Mouse (Mus musculus) E14TG2a.4 (cell line): ENCODE measurements around the gene Kcnq5.
A peak's percentile ranks its signal among the peaks of the same experiment; 100 is the strongest.
"Not testable (repeated sequence)": the region's sequence is repeated elsewhere in the genome, so short reads cannot be mapped to it uniquely, and the experiment has no call there.

Experiments used
- H3K27me3 ChIP-seq: 2 replicates; pipeline ENCODE4 v1.6.1; 2014; ENCODE audit warnings: low read length, control low read depth; ENCODE audit not compliant: insufficient read depth
- H3K36me3 ChIP-seq: 2 replicates; pipeline ENCODE4 v1.6.1; 2014; ENCODE audit warnings: low read length, control low read depth; ENCODE audit not compliant: insufficient read depth
- H3K4me1 ChIP-seq: replicated peaks from 2 replicates; pipeline ENCODE4 v1.6.1; 2014; ENCODE audit warnings: low read depth, low read length, control low read depth
- H3K4me3 ChIP-seq: replicated peaks from 2 replicates; pipeline ENCODE4 v1.5.1; 2014; ENCODE audit warnings: mild to moderate bottlenecking, low read length
- H3K9me3 ChIP-seq: 2 replicates; pipeline ENCODE4 v1.6.1; 2014; ENCODE audit warnings: low read length, control low read depth
- CTCF ChIP-seq: conservative IDR thresholded peaks from 2 replicates; pipeline ENCODE4 v1.5.1; 2014; ENCODE audit warnings: low read length
- NANOG ChIP-seq: IDR thresholded peaks from 2 replicates; pipeline ENCODE4 v1.6.1; 2014; ENCODE audit warnings: borderline replicate concordance, low read length, mixed read lengths
- POU5F1 ChIP-seq: IDR thresholded peaks from 2 replicates; pipeline ENCODE4 v1.6.1; 2014; ENCODE audit warnings: low read length, borderline replicate concordance

Kcnq5 gene

GRCm38 (mm10) chr1:21600606-21601005 lies 361.1 kb downstream of the Kcnq5 start:
- no peaks in the 10 kb centered on the region for H3K9me3 ChIP-seq
- no peaks in the 10 kb centered on the region for H3K4me1 ChIP-seq

GRCm38 (mm10) chr1:21593872-21594271 lies 367.9 kb downstream of the Kcnq5 start:
- peaks cover 13% of the 10 kb centered on the region; the same call in 1 of the 2 replicates for H3K9me3 ChIP-seq
- H3K4me3 ChIP-seq: no peak overlapping the region
- no peaks in the 10 kb centered on the region for H3K4me1 ChIP-seq
- no peaks in the 10 kb centered on the region for H3K27me3 ChIP-seq
- no peaks in the 10 kb centered on the region for H3K36me3 ChIP-seq
- TF ChIP-seq NANOG (no peak), POU5F1 (no peak), CTCF (no peak)

More at GRCm38 (mm10) chr1:21600606-21601005, 361.1 kb downstream of the Kcnq5 start:
- no peaks in the 10 kb centered on the region for H3K36me3 ChIP-seq
- H3K27me3 ChIP-seq: no peaks in the 10 kb centered on the region
- no peak for TF ChIP-seq POU5F1
- TF ChIP-seq CTCF: no peak
- no peak for TF ChIP-seq NANOG
- no peak overlapping the region for H3K4me3 ChIP-seq

- not testable (repeated sequence) for H3K4me3 ChIP-seq, H3K9me3 ChIP-seq, H3K36me3 ChIP-seq, H3K4me1 ChIP-seq, H3K27me3 ChIP-seq
Observed at GRCm38 (mm10) chr1:21567397-21567796, 394.3 kb downstream of the Kcnq5 start.

- no peak overlapping the region for H3K4me3 ChIP-seq
- H3K27me3 ChIP-seq: no peaks in the 10 kb centered on the region
- H3K36me3 ChIP-seq: no peaks in the 10 kb centered on the region
- no peaks in the 10 kb centered on the region for H3K9me3 ChIP-seq
- no peaks in the 10 kb centered on the region for H3K4me1 ChIP-seq
- TF ChIP-seq POU5F1 (no peak), NANOG (no peak), CTCF (no peak)
Observed at GRCm38 (mm10) chr1:21554630-21555029, 407.1 kb downstream of the Kcnq5 start.

GRCm38 (mm10) chr1:21552715-21553114 lies 409.0 kb downstream of the Kcnq5 start:
- Histone ChIP-seq H3K36me3 (no peaks in the 10 kb centered on the region), H3K27me3 (no peaks in the 10 kb centered on the region), H3K9me3 (no peaks in the 10 kb centered on the region), H3K4me1 (no peaks in the 10 kb centered on the region), H3K4me3 (no peak overlapping the region)
- TF ChIP-seq NANOG: no peak
- no peak for TF ChIP-seq POU5F1
- TF ChIP-seq CTCF: no peak

GRCm38 (mm10) chr1:21543909-21544308 lies 417.8 kb downstream of the Kcnq5 start:
- TF ChIP-seq POU5F1: no peak
- TF ChIP-seq CTCF: no peak
- TF ChIP-seq NANOG: no peak
- no peaks in the 10 kb centered on the region for H3K27me3 ChIP-seq
- no peaks in the 10 kb centered on the region for H3K4me1 ChIP-seq
- no peaks in the 10 kb centered on the region for H3K9me3 ChIP-seq
- no peak overlapping the region for H3K4me3 ChIP-seq
- H3K36me3 ChIP-seq: no peaks in the 10 kb centered on the region

- no peak for TF ChIP-seq CTCF
- TF ChIP-seq NANOG: no peak
- TF ChIP-seq POU5F1: no peak
- Histone ChIP-seq H3K4me3 (no peak overlapping the region), H3K36me3 (no peaks in the 10 kb centered on the region)
Observed at GRCm38 (mm10) chr1:21539486-21539885, 422.3 kb downstream of the Kcnq5 start.

GRCm38 (mm10) chr1:21530823-21531222 lies 430.9 kb downstream of the Kcnq5 start:
- Histone ChIP-seq H3K9me3 (no peaks in the 10 kb centered on the region), H3K27me3 (no peaks in the 10 kb centered on the region), H3K36me3 (no peaks in the 10 kb centered on the region), H3K4me3 (no peak overlapping the region), H3K4me1 (no peaks in the 10 kb centered on the region)
- TF ChIP-seq POU5F1 (no peak), NANOG (no peak), CTCF (no peak)

More at GRCm38 (mm10) chr1:21539486-21539885, 422.3 kb downstream of the Kcnq5 start:
- H3K27me3 ChIP-seq: no peaks in the 10 kb centered on the region
- no peaks in the 10 kb centered on the region for H3K9me3 ChIP-seq
- no peaks in the 10 kb centered on the region for H3K4me1 ChIP-seq

- Histone ChIP-seq H3K9me3 (no peaks in the 10 kb centered on the region), H3K27me3 (no peaks in the 10 kb centered on the region), H3K4me1 (no peaks in the 10 kb centered on the region), H3K36me3 (no peaks in the 10 kb centered on the region), H3K4me3 (no peak overlapping the region)
- peak; percentile 39 for TF ChIP-seq CTCF
- no peak for TF ChIP-seq NANOG
- no peak for TF ChIP-seq POU5F1
Observed at GRCm38 (mm10) chr1:21521995-21522394, 439.7 kb downstream of the Kcnq5 start.
